Mouse (Mus musculus) layer of hippocampus, adult 9-11 months (tissue): ENCODE data around the gene Folr1.

Experiments
- DNase-seq: peaks from one replicate; pipeline ENCODE4 v3.0.0; 2022

Folr1 gene

GRCm38 (mm10) chr7:101832372-101832771, 38.2 kb downstream of the Folr1 start:
- DNase-seq = no peak

GRCm38 (mm10) chr7:101831437-101831836, 39.2 kb downstream of the Folr1 start:
- DNase-seq = no peak

GRCm38 (mm10) chr7:101830373-101830772, 40.2 kb downstream of the Folr1 start:
- DNase-seq = no peak

- no peak for DNase-seq
Measured at GRCm38 (mm10) chr7:101823758-101824630, 46.6 kb downstream of the Folr1 start.

GRCm38 (mm10) chr7:101822836-101823757, 47.5 kb downstream of the Folr1 start:
- no peak for DNase-seq

GRCm38 (mm10) chr7:101821571-101822501, 48.8 kb downstream of the Folr1 start:
- no peak for DNase-seq

GRCm38 (mm10) chr7:101820295-101821030, 50.1 kb downstream of the Folr1 start:
- DNase-seq = no peak

- DNase-seq = no peak
Measured at GRCm38 (mm10) chr7:101817861-101818401, 52.7 kb downstream of the Folr1 start, which contains the start of gene Phox2a. Gene Phox2a, plus strand, starts transcription at chr7:101818313.
